Mouse (Mus musculus): ENCODE measurements around the gene Nek9.

The Nek9 gene

GRCm38 (mm10) chr12:85257008-85257639 is 82.0 kb downstream of the Nek9 start:
- DNase-seq = no peak

- no peak for DNase-seq
Observed at GRCm38 (mm10) chr12:85256074-85256751, 82.9 kb downstream of the Nek9 start.

- DNase-seq = no peak
Observed at GRCm38 (mm10) chr12:85252083-85252482, 87.1 kb downstream of the Nek9 start.
